Mouse (Mus musculus) right cerebral cortex, postnatal 14 days (tissue): Measurements from ENCODE around the gene Prickle2.

Experiments used
- DNase-seq: peaks from one replicate; pipeline ENCODE4 v3.0.0; 2022

The Prickle2 gene

GRCm38 (mm10) chr6:92706145-92706466 is at the start of gene Prickle2:
Prickle2 (minus strand) TSS chr6:92706155.
- peak; percentile 61 for DNase-seq

- DNase-seq, result peak; percentile 15
Observed at GRCm38 (mm10) chr6:92752737-92753136, 46.8 kb upstream of the Prickle2 start.

- DNase-seq, result no peak
Observed at GRCm38 (mm10) chr6:92749420-92749819, 43.5 kb upstream of the Prickle2 start.

- DNase-seq, result peak; percentile 84
Observed at GRCm38 (mm10) chr6:92743605-92744004, 37.6 kb upstream of the Prickle2 start.

- no peak for DNase-seq
Observed at GRCm38 (mm10) chr6:92737116-92737515, 31.2 kb upstream of the Prickle2 start.

- DNase-seq, result no peak
Observed at GRCm38 (mm10) chr6:92733651-92734050, 27.7 kb upstream of the Prickle2 start.

GRCm38 (mm10) chr6:92728514-92728913 is 22.6 kb upstream of the Prickle2 start:
- peak; percentile 35 for DNase-seq

GRCm38 (mm10) chr6:92728084-92728483 is 22.1 kb upstream of the Prickle2 start:
- peak; percentile 97 for DNase-seq

GRCm38 (mm10) chr6:92727351-92727986 is 21.5 kb upstream of the Prickle2 start:
- DNase-seq, result no peak

- no peak for DNase-seq
Observed at GRCm38 (mm10) chr6:92726121-92726520, 20.2 kb upstream of the Prickle2 start.

- DNase-seq, result no peak
Observed at GRCm38 (mm10) chr6:92724394-92724793, 18.4 kb upstream of the Prickle2 start.

- no peak for DNase-seq
Observed at GRCm38 (mm10) chr6:92715806-92716205, 9.9 kb upstream of the Prickle2 start.

GRCm38 (mm10) chr6:92714748-92715147 is 8.8 kb upstream of the Prickle2 start:
- DNase-seq, result no peak

GRCm38 (mm10) chr6:92708137-92708536 is 2.2 kb upstream of the Prickle2 start:
- no peak for DNase-seq

- DNase-seq, result peak; percentile 18
Observed at GRCm38 (mm10) chr6:92705353-92706144, 406 bp downstream of the Prickle2 start.

- peak; percentile 13 for DNase-seq
Observed at GRCm38 (mm10) chr6:92704810-92705209, 1.1 kb downstream of the Prickle2 start.

GRCm38 (mm10) chr6:92699491-92700209 is 6.3 kb downstream of the Prickle2 start:
- DNase-seq, result no peak

GRCm38 (mm10) chr6:92697807-92698206 is 8.1 kb downstream of the Prickle2 start:
- no peak for DNase-seq

- no peak for DNase-seq
Observed at GRCm38 (mm10) chr6:92687317-92687716, 18.6 kb downstream of the Prickle2 start.

GRCm38 (mm10) chr6:92674394-92674925 is 31.5 kb downstream of the Prickle2 start:
- no peak for DNase-seq

- DNase-seq, result no peak
Observed at GRCm38 (mm10) chr6:92670518-92671147, 35.3 kb downstream of the Prickle2 start.

- DNase-seq, result no peak
Observed at GRCm38 (mm10) chr6:92669623-92670022, 36.3 kb downstream of the Prickle2 start.

- no peak for DNase-seq
Observed at GRCm38 (mm10) chr6:92667544-92667943, 38.4 kb downstream of the Prickle2 start.
